Mouse (Mus musculus) induced T-regulatory cell, adult 2 months (primary cell): ENCODE measurements around the gene Gpx4.
"Not testable (repeated sequence)": the region's sequence is repeated elsewhere in the genome, so short reads cannot be mapped to it uniquely, and the experiment has no call there.

Source experiments
- DNase-seq: peaks from one replicate; pipeline ENCODE4 v3.0.0-alpha.2; 2012; ENCODE audit warnings: low read depth

Gene Gpx4

DNA sequence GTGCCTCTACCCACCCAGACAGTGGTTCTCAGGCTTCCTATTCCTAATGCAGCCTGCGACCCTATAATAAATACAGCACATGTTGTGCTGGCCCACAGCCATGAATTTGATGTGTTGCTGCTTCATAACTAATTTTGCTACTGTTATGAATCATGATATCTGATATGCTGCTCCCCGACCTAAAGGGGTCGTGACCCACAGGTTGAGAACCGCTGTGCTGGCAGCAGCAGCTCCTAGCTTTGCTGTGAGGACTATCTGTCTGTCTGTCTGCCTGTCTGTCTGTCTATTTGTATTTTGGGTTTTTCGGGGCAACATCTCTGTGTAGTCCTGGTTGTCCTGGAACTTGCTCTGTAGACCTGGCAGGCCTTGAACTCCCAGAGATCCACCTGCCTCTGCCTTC lies 23.2 kb upstream of the Gpx4 start:
- DNase-seq, result no peak

DNA sequence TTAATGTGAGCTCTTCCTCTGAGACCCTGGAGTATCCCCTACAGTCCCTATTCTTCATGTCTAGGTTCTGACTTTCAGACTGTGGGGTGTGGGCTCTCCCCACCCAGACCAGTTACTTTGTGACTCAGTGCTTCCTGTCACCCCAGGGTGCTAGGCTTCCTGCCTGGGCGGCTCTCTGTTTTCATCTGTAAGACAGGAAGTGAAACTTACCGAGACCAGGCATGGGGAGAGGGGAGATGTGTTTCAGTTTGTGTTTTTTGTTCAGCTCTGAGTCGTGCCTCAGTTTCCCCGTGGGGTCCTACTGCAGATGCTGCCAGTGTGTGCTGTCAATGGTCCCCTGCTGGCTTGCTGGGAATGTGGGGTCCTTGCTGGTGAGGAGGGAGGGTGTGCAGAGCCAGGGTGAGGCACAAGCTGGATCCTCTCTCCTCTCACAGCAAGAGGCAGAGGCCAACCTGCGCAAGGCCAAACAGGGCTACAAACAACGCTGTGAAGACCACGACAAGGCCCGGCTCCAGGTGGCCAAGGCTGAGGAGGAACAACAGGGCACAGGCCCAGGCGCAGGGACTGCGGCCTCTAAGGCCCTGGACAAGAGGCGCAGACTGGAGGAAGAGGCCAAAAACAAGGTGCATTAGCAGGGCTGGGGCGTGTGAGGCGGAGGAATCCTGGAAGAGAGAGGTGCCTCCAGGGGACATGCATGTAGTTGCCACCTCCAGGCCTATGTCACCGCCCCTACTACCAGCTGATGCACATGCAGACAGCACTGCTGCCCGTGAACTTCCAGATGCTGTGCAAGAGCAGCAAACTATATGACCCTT lies 22.5 kb upstream of the Gpx4 start:
- peak; percentile 92 for DNase-seq

DNA sequence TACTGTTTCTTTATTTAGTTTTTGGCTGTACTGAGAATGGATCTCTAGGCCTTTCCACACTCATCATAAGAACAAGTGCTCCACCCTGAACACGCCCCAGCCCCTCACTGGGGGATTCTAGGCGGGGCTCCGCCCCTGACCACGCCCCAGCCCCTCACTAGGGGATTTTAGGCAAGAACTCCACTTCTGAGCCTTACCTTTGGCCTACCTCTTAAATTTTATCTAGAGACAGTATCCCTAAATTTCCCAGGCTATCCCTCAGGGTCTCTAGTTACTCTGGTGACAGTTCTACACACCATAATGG lies 22.0 kb upstream of the Gpx4 start:
- peak; percentile 58 for DNase-seq

DNA sequence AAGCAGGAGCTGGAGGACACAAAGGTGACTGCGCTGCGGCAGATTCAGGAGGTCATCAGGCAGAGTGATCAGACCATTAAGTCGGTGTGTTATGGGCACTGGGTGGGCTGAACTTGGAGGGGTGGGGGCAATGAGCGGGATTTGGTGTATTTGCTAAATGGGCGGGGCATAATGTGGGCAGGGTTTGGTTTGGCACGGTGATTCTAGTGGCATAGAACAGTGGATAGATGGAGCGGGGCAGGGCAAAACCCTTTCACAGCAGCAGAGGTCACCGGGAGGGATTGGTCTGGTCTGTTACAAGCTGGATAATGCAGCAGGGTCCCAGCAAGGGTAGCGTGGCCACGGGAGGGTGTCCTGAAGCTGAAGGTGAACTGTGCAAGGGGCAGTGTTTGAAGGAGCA lies 21.5 kb upstream of the Gpx4 start:
- DNase-seq, result no peak

DNA sequence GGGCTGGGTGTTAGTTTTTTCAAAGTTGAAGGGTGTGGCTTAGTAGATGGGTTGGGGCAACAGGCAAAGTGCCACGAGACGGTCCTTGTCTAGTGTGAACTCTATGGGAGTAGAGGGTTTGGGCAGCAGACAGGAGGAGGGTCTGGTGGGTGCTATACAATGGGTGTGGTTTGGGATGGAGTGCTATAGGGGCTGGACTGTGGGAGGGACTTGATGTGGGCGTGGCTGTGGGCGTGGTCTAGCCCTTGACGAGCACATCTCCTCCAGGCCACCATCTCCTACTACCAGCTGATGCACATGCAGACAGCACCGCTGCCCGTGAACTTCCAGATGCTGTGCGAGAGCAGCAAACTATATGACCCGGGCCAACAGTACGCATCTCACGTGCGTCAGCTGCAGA lies 21.1 kb upstream of the Gpx4 start:
- DNase-seq, result peak; percentile 75

DNA sequence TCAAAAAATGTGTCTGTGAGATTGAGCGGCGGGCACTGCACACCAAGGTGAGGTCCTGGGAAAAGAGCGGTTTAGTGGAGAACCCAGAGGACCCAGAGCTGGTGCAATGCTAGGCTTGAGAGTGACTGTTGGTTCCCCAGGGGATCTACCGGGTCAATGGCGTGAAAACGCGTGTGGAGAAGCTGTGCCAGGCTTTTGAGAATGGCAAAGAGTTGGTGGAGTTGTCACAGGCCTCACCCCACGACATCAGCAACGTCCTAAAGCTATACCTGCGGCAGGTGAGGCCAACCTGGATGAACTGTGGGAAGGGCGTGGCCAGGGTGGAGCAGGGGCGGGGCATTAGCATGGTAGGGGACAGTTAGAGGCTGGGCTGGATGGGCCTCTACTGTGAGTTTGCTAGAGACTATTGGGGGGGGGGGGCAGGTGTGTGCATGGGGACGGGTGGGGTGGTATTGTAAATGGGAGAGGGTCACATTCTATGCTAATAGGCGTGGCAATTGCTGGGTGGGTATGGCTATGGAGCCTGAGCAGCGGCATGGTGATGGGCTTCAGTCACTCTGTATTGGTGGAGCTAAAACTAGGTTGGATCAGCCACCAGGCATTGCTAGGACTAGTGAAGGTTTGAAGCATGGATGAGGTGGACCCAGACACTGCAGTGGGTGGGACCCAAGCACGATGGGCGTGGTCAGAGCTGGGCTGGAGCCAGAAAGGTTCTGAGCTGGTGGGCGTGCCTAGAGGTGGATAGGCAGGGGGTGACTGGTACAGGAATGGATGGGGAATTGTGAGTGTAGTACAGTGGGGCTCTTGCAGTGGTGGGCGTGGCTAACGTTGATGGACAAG lies 19.1 kb upstream of the Gpx4 start:
- DNase-seq, result no peak

DNA sequence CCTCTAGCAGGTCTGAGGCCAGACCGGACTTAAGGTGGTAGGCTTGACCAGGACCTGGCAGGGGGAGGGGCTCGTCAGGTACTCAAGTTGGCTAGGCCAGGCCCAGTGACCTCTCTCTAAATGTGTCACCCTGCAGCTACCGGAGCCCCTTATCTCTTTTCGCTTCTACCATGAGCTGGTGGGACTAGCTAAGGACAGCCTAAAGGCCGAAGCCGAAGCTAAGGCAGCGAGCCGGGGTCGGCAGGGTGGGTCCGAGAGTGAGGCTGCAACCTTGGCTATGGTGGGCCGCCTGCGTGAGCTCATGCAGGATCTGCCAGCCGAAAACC lies 18.5 kb upstream of the Gpx4 start:
- DNase-seq, result no peak

DNA sequence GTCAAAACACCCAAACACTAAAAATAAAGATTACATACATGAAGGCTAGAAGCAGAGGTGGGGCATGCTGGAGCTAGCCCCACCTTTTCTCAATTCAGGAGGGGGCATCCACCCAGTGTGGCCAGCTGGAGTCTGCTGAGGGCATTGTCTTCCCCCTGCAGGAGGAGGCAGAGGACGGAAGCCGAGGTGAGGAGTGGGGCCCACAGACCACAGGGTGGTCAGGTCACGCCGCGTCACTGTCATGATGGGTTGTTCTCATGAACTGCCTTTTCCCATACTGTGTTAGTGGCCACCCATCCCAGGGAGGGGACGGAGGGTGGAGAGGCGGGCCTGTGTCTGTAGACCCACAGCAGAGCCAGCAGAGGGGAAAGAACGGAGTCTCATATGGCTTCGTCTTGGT lies 16.8 kb upstream of the Gpx4 start:
- DNase-seq, result no peak

DNA sequence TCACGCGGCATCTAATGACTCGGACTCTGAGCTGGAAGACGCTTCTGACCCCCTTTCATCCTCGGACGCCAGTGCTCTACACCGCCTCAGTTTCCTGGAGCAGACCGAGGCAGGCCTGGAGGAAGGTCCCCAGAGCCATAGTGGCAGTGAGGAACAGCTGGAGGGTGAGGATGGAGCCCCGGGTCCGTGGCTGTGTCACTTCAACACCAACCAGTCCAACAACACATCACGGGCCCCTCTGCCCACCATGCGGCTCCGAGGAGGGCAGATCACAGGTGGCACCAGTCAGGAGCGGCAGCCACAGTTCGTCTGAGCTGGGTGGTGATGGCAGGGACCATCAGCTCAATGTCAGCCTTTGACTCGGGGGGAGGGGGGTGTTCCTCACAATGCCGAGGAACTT lies 16.2 kb upstream of the Gpx4 start:
- no peak for DNase-seq

DNA sequence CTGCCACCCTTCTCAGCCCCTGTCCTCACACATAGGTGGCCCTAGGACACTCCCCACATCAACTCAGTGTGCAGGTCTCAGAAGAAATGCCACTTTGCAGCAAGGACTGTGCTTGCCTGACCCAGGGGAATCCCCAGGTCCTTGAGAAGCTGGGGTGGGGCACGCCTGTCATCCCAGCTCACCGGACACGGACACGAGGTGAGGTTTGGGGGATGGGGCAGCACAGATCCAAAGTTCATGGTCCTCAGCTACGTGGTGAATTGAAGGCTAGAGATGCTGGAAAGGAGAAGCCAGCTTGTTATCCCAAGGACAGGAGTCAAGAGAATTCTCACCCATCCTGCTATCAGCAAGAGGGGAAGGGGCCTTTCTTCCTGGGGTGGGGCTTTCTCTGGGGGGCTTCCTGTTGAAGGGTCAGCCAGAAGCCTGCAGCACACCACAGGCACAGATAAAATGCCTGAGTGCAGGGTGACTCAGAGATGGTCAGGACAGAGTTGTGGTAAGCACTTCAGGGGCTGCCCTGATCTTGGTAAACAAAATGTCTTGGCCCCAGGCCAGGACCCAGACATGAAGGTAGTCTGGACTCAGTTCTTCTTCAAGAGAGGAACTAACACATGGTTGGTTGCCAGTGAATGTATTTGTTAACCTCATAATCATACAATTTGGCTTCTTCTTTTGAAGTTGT lies 14.0 kb upstream of the Gpx4 start:
- peak; percentile 78 for DNase-seq

DNA sequence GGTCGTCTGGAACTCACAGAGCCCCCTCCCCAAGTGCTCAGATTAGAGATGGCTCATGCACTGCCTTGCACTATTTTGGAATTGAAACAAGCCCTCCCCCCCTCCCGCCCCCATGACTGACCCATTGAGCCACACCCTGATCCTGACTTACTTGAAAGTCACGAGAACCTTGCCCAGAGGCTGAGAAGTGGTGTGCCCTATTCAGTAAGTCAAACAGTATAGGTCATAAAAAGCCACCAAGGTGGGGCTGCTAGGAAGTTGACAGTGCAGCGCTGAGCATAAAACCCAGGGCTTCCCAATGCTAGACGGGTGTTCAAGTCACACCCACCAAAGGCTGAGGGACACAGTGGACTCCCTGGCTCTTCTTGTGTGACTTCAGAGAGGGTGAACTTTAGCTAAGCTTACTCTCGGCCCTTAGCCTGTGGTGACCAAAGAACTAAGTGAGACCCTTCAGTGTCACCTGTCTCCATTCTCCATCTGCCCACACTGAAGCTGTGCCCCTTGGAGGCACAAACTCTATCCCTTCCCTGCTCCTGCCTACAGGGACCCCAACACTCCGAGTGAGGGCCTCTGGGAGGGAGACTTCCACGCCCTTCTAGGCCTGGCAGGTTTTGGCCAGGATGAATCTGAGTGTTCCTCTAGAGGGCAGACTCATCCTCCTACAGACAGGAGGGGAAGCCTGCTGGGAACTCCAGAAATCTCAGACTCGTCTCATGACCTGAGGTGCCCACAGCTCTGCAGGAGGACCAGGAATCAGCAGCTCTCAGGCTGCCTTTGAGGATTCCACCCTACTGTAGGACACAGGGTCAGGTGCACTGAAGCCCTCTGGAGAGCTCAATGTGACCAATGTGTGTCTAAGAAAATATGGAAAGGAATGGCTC lies 13.2 kb upstream of the Gpx4 start:
- peak; percentile 64 for DNase-seq

DNA sequence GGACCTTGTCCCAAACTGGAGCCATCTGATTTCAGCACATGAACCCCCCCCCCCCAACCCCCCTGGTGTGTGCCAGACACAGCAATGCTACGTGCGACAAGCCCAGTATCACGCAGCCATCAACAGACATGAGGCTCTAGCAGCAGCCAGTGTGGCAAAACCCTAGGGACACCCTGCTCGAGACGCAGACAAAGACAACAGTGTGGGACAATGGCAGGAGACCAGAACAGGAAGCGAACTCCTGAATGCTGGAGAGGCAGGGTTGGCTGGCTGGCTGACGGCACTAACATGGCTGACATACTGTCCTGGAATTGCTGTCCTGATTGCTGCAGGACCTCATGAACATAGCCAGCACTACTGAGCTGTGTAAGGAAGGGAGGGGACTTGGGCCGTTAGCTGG lies 11.8 kb upstream of the Gpx4 start:
- DNase-seq, result no peak

DNA sequence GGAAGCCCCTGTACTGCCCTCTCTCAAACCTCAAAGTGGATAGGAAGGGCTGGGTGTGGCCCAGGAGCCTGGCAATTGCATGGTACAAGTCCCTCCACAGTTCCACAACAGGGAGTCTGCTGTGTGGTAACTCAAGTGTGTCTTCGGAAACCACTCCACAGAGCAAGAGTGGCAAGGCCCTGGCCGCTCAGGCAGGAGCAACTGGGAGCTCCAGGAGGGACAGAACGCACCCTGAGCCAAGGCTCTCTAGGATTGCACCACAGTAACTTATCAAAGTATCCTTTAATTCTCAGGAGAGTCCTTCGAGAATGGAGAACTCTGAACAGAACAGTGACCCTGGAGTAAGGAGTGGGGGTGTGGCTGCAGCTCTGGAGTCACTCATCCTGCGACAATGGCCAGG lies 11.3 kb upstream of the Gpx4 start:
- no peak for DNase-seq

DNA sequence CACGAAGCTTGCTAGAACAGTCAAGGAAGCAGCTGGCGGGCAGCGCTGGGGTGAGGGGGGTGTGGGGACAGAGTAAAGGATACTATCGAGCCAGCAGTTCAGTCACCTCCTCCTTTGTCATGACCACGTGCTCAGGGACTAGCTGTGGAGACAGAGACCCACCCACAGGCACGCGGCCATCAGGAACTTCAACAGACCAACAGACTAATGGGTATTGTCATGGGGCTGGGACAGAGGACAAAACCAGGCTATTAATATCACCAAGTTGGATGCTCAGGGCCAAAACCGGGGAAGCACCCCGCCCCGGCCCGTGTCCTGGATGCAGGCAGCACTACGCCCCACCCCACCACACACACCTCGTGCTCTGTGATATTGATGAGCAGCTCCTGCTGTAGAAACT lies 10.1 kb upstream of the Gpx4 start:
- DNase-seq, result no peak

DNA sequence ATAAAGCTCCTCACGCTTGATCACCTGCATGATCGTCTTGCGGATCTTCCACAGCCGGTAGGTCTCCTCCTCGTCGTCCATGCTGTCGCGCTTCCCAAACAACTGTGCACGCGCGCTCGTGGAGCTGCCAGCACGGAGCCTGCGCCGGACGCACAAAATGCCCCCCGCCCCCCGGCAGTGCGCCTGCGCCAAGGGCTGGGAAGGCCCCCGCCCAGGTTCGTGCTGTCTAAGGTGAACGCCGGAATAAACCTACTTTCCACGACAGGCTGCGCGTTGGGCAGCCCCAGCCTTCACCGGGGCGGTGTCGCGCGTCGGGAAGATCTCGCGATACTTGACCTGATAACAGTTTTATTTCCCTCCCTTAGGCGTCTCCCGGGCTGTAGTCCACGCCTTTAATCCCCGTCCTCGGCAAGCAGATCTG lies 7.4 kb upstream of the Gpx4 start, which contains the start of gene Polr2e:
TSS of gene Polr2e (minus strand) at position 237 of the 421 bp plus-strand sequence.
- DNase-seq, result peak; percentile 99

DNA sequence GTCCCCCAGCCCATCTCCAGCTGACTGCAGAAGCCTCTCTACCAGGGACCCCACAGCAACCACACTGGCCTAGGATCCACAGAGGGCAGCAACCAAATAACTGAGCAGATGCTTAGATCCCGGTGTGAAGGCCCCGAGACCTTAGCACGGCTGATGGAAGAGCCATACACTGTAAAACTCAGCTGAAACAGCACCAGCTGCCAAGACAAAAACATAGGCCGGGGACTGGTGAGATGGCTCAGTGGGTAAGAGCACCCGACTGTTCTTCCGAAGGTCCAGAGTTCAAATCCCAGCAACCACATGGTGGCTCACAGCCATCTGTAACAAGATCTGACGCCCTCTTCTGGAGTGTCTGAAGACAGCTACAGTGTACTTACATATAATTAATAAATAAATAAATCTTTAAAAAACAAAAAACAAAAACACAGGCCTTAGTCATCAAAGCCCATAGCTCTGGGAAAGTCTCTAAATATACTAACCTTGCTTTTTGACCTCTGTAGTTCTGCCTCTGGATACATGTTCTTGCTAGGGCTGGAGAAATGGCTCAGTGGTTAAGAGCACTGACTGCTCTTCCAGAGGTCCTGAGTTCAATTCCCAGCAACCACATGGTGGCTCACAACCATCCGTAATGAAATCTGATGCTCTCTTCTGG lies 5.4 kb upstream of the Gpx4 start:
- DNase-seq, result not testable (repeated sequence)

DNA sequence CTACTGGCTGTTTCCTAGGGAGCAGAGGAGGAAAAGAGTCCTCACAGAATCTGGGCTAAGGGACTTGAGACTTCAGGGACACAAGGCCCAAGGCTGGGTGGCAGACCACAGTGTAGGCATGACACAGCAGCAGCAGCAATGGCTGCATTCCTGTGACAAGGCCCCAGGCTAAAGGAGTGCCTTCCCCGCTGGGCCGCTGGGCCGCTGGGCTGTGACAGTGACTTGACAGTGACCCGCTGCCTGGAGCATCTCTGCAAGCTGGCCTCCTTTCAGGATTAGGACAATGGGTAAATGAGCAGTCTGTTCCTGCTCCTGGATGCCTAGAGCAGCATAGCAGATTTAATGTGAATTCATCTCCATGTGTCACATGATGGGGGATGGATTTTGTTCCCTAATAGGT lies 2.9 kb upstream of the Gpx4 start:
- DNase-seq, result no peak

DNA sequence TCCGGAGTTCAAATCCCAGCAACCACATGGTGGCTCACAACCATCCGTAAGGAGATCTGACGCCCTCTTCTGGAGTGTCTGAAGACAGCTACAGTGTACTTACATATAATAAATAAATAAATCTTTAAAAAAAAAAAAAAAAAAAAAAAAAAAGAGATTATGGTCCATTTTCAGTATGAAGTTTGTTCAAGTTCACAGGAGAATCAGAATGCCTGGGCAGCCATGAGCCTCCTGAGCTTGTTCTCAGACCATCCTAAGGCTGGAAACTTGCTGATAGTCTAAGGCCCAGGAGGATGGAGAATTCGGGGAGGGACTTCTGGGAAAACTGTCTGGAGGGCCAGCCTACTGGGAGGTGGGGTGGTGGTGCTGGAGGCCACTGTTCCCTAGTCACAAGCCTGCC lies 1.6 kb upstream of the Gpx4 start:
- not testable (repeated sequence) for DNase-seq

DNA sequence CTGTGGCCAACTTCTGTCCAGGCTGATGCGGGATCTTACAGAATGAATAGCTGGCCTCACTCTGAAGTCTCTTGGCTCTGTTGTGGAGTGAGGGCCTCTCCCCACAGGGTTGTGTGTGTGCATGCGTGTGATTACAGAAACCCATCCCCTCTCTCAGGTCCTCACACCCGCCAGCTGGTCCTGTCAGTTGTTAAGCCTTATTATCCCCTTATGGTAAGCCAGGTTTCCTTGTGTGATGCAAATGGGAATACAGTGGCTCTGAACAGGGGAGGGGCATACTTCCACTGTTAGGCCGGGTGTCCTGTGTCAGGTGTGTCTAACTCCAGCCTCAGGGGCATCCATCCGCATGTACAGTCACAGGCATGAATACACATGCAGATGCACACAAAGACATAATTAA lies 1.2 kb upstream of the Gpx4 start:
- no peak for DNase-seq

DNA sequence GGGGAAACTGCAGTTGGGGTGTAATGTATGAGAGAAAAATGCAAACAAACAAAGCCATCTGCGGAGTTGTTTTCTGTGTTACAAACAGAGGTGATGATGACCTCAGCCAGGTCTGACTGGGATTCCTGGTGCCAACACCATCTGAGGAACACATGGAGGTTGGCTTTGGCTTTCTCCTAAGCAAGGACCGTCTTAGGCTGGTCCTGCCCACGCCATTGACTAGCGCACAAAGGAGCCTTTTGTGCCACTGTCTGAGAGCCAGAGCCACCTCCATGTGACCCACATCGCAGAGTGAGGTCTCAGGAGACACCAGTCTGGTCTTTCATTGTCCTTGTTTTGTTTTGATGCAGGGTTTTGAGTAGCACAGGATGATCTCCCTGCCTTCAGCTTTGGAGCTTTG lies 1.4 kb downstream of the Gpx4 start:
- no peak for DNase-seq

DNA sequence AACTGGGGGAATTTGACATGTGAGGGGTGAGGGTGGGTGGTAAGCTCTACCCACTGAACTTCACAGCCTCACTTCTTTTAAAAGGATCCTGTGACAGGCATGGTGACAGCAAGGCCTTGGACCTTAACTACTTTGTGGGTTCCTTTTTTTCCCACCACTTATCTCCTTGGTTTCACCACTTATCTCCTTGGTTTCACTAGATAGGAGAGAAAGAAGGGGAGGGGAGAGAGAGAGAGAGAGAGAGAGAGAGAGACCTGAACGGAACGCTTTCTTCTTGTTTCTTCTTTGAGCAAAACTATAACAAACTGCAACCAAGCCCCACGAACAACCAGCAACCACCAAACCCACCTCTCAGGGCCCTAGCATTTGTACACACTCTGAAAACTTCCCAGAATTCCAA lies 1.9 kb downstream of the Gpx4 start:
- no peak for DNase-seq

DNA sequence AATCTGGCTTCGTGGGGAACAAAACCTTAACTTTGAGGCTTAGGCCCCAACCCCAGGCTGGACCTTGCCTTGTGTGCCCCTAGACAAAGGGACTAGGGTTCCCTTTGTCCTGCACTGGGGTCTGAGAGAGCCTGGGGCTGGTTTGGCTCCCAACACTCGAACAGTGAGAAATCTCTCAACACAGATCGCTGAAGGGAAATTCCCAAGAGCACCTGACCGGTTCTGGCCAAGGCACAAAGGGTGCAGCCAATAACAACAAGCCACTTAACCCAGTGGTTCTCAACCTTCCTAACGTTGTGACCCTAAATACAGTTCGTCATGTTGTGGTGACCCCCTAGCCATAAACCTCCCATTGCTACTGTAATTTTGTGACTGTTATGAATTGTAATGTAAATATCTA lies 3.3 kb downstream of the Gpx4 start:
- peak; percentile 68 for DNase-seq
